Mouse (Mus musculus) embryonic facial prominence, embryonic 14.5 days (tissue): ENCODE data around the gene Slc25a42. TPM values are rescaled to one million over a fixed set of nuclear protein-coding genes. Genes with fewer than 3 reads are reported as not detected.
A peak's percentile ranks its signal among the peaks of the same experiment; 100 is the strongest.
"Not testable (repeated sequence)": the region's sequence is repeated elsewhere in the genome, so short reads cannot be mapped to it uniquely, and the experiment has no call there.

Source experiments
- ATAC-seq: fragments of 200-750 bp; cut with Nextera tagmentation; 2 replicates; pipeline ENCODE4 v1.8.0; 2017; ENCODE audit warnings: low read depth, moderate number of reproducible peaks, moderate TSS enrichment
- DNase-seq: peaks from one replicate; pipeline ENCODE4 v3.0.0-alpha.2; 2015; ENCODE audit warnings: low spot score
- H3K27ac ChIP-seq: fragments of 300-500 bp; sonication (generic); replicated peaks from 2 replicates; pipeline ENCODE4 v1.5.1; 2014; ENCODE audit warnings: low read depth, mild to moderate bottlenecking, low read length, moderate library complexity
- H3K27me3 ChIP-seq: fragments of 300-500 bp; sonication (generic); replicated peaks from 2 replicates; pipeline ENCODE4 v1.6.1; 2014; ENCODE audit warnings: low read length; ENCODE audit not compliant: control insufficient read depth, insufficient read depth
- H3K36me3 ChIP-seq: fragments of 300-500 bp; sonication (generic); 2 replicates; pipeline ENCODE4 v1.6.1; 2014; ENCODE audit warnings: low read length, mixed read lengths; ENCODE audit not compliant: control insufficient read depth, insufficient read depth
- H3K4me1 ChIP-seq: fragments of 300-500 bp; sonication (generic); 2 replicates; pipeline ENCODE4 v1.6.1; 2014; ENCODE audit warnings: antibody characterized with exemption, low read length; ENCODE audit not compliant: control insufficient read depth, insufficient read depth
- H3K4me2 ChIP-seq: fragments of 300-500 bp; sonication (generic); 2 replicates; pipeline ENCODE4 v1.6.1; 2014; ENCODE audit warnings: low read depth, mild to moderate bottlenecking, low read length, moderate library complexity, mixed read lengths
- H3K4me3 ChIP-seq: fragments of 300-500 bp; sonication (generic); 2 replicates; pipeline ENCODE4 v1.5.1; 2014; ENCODE audit warnings: low read depth, mild to moderate bottlenecking, low read length
- H3K9ac ChIP-seq: fragments of 300-500 bp; sonication (generic); 2 replicates; pipeline ENCODE4 v1.6.1; 2014; ENCODE audit warnings: low read depth, mild to moderate bottlenecking, low read length, moderate library complexity, mixed read lengths
- H3K9me3 ChIP-seq: fragments of 300-500 bp; sonication (generic); 2 replicates; pipeline ENCODE4 v1.6.1; 2016; ENCODE audit warnings: low read length; ENCODE audit not compliant: control insufficient read depth
- WGBS: fragments of 180-500 bp; shearing (Covaris S2); extraction: QIAGEN DNeasy Blood & Tissue Kit; methylation state at CpG from one replicate; pipeline ENCODE4 v1.1.7; 2014; 5-methylcytosine and 5-hydroxymethylcytosine counted together
- polyA plus RNA-seq: library from polyadenylated mRNA; unstranded; fragments of >200 nt; fragmentation: Nextera tagmentation; extraction: Ambion mirVana; gene quantifications from 2 replicates; pipeline ENCODE4 v1.2.1, GENCODE M21; 2014

Gene Slc25a42
- polyA plus RNA-seq, 1 experiment from 2014 or later: 4.0 TPM

GRCm38 (mm10) chr8:70220236-70220840 is 8.2 kb upstream of the Slc25a42 start:
- DNase-seq (no peak), ATAC-seq (no peak)
- Histone ChIP-seq H3K9me3 (no peaks in the 10 kb centered on the region), H3K36me3 (peaks cover 38% of the 10 kb centered on the region), H3K27me3 (no peaks in the 10 kb centered on the region), H3K4me1 (no peaks in the 10 kb centered on the region), H3K4me2 (no peak overlapping the region), H3K27ac (no peak overlapping the region), H3K9ac (no peak overlapping the region), H3K4me3 (no peak overlapping the region)
- WGBS: 67% methylated on average over 6 of the region's 8 CpGs

- DNase-seq (no peak), ATAC-seq (no peak)
- Histone ChIP-seq H3K4me3 (no peak overlapping the region), H3K9ac (no peak overlapping the region), H3K27ac (no peak overlapping the region), H3K27me3 (no peaks in the 10 kb centered on the region), H3K9me3 (no peaks in the 10 kb centered on the region), H3K36me3 (peaks cover 27% of the 10 kb centered on the region), H3K4me2 (no peak overlapping the region), H3K4me1 (no peaks in the 10 kb centered on the region)
- 58% methylated on average over 5 of the region's 5 CpGs for WGBS
Observed at GRCm38 (mm10) chr8:70219107-70219684, 7.1 kb upstream of the Slc25a42 start.

- H3K27me3 ChIP-seq: no peaks in the 10 kb centered on the region
- no peak overlapping the region for H3K9ac ChIP-seq
- H3K4me2 ChIP-seq: no peak overlapping the region
- no peaks in the 10 kb centered on the region for H3K4me1 ChIP-seq
- H3K9me3 ChIP-seq: no peaks in the 10 kb centered on the region
- ATAC-seq (no peak), DNase-seq (no peak)
- H3K4me3 ChIP-seq: no peak overlapping the region
- no peak overlapping the region for H3K27ac ChIP-seq
- H3K36me3 ChIP-seq: peaks cover 12% of the 10 kb centered on the region
Observed at GRCm38 (mm10) chr8:70217441-70217840, 5.3 kb upstream of the Slc25a42 start.

GRCm38 (mm10) chr8:70216566-70216965 is 4.5 kb upstream of the Slc25a42 start:
- ATAC-seq (no peak), DNase-seq (no peak)
- no peak overlapping the region for H3K9ac ChIP-seq
- no peaks in the 10 kb centered on the region for H3K27me3 ChIP-seq
- no peak overlapping the region for H3K27ac ChIP-seq
- no peak overlapping the region for H3K4me2 ChIP-seq
- no peaks in the 10 kb centered on the region for H3K4me1 ChIP-seq
- no CpG with 5 or more reads among the region's 1 CpGs for WGBS
- H3K4me3 ChIP-seq: no peak overlapping the region
- H3K9me3 ChIP-seq: no peaks in the 10 kb centered on the region
- peaks cover 3% of the 10 kb centered on the region; the same call in 1 of the 2 replicates for H3K36me3 ChIP-seq

GRCm38 (mm10) chr8:70216161-70216560 is 4.1 kb upstream of the Slc25a42 start:
- not testable (repeated sequence) for H3K9me3 ChIP-seq, H3K4me3 ChIP-seq, H3K27me3 ChIP-seq, H3K27ac ChIP-seq, H3K36me3 ChIP-seq, H3K4me1 ChIP-seq, ATAC-seq, H3K4me2 ChIP-seq, DNase-seq, H3K9ac ChIP-seq
- WGBS: 71% methylated on average over 3 of the region's 3 CpGs

GRCm38 (mm10) chr8:70215092-70215491 is 3.0 kb upstream of the Slc25a42 start:
- H3K9me3 ChIP-seq: no peaks in the 10 kb centered on the region
- WGBS: 73% methylated on average over 5 of the region's 5 CpGs
- H3K36me3 ChIP-seq: no peaks in the 10 kb centered on the region
- no peak overlapping the region for H3K9ac ChIP-seq
- peaks cover 13% of the 10 kb centered on the region; the same call in 1 of the 2 replicates for H3K4me1 ChIP-seq
- peaks cover 6% of the 10 kb centered on the region; the same call in 1 of the 2 replicates for H3K27me3 ChIP-seq
- no peak overlapping the region for H3K4me3 ChIP-seq
- DNase-seq (no peak), ATAC-seq (no peak)
- H3K4me2 ChIP-seq: no peak overlapping the region
- H3K27ac ChIP-seq: no peak overlapping the region

- peaks cover 13% of the 10 kb centered on the region; the same call in 1 of the 2 replicates for H3K4me1 ChIP-seq
- peaks cover 6% of the 10 kb centered on the region; the same call in 1 of the 2 replicates for H3K27me3 ChIP-seq
- no peak for DNase-seq
- WGBS: 54% methylated on average over 3 of the region's 3 CpGs
- no peak overlapping the region for H3K27ac ChIP-seq
- no peak overlapping the region for H3K4me3 ChIP-seq
- no peaks in the 10 kb centered on the region for H3K36me3 ChIP-seq
- no peak overlapping the region for H3K4me2 ChIP-seq
- no peaks in the 10 kb centered on the region for H3K9me3 ChIP-seq
- no peak for ATAC-seq
- no peak overlapping the region for H3K9ac ChIP-seq
Observed at GRCm38 (mm10) chr8:70214411-70214810, 2.3 kb upstream of the Slc25a42 start.

- DNase-seq: no peak
- Histone ChIP-seq H3K4me1 (peaks cover 13% of the 10 kb centered on the region; the same call in 1 of the 2 replicates), H3K4me3 (peak overlapping the region; percentile 78), H3K4me2 (peak overlapping the region; percentile 95), H3K27me3 (peaks cover 6% of the 10 kb centered on the region; the same call in 1 of the 2 replicates), H3K36me3 (no peaks in the 10 kb centered on the region), H3K27ac (no peak overlapping the region), H3K9ac (peak overlapping the region; percentile 73), H3K9me3 (no peaks in the 10 kb centered on the region)
- no peak for ATAC-seq
- 3% methylated on average over 26 of the region's 31 CpGs for WGBS
Observed at GRCm38 (mm10) chr8:70211726-70212111, 386 bp downstream of the Slc25a42 start.

- Histone ChIP-seq H3K4me3 (peak overlapping the region; percentile 78), H3K9ac (peak overlapping the region; percentile 73), H3K4me2 (peak overlapping the region; percentile 95), H3K9me3 (no peaks in the 10 kb centered on the region), H3K27me3 (peaks cover 6% of the 10 kb centered on the region; the same call in 1 of the 2 replicates), H3K36me3 (no peaks in the 10 kb centered on the region), H3K4me1 (peaks cover 13% of the 10 kb centered on the region; the same call in 1 of the 2 replicates), H3K27ac (no peak overlapping the region)
- no peak for ATAC-seq
- DNase-seq: no peak
- 56% methylated on average over 1 of the region's 1 CpGs for WGBS
Observed at GRCm38 (mm10) chr8:70211275-70211674, 830 bp downstream of the Slc25a42 start.
